Mouse (Mus musculus): Measurements from ENCODE around the gene Nckipsd.

DNA sequence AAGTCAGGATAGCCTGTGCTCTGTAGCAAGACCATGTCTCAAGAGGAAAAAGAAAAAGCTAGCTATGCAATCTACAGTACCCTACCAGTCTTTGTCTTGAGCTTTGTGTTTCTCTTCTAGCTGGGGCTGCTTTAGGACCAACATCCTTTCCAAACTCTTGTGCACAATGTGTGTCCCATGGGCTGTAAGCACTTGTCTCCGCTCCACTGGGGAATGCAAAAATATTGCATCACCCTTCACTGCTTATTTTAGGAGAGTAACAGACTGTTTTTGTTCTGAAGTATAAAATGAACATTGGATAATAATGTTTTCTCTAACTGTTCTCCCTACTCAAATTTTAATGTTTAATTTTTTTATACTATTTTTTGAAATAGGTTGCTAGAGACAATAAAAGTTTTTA lies 21.7 kb upstream of the Nckipsd start:
- TF ChIP-seq POLR2A (IDR thresholded peaks at IDR 0.05; ENCODE audit: insufficient read length, low read depth) (no peak), POLR2AphosphoS2 (IDR thresholded peaks at IDR 0.05; ENCODE audit: insufficient read length, low read depth) (no peak), E2F4 (IDR thresholded peaks at IDR 0.05; ENCODE audit: insufficient read depth) (no peak), MAX (IDR thresholded peaks at IDR 0.05; ENCODE audit: low read depth) (no peak)
